Mouse (Mus musculus): ENCODE measurements around the gene Swap70. TPM values are rescaled to one million over a fixed set of nuclear protein-coding genes. Genes with fewer than 3 reads are reported as not detected.
A peak's percentile ranks its signal among the peaks of the same experiment; 100 is the strongest.

The Swap70 gene
- polyA plus RNA-seq, 1 experiment from 2014 or later, result 23.3 TPM

DNA sequence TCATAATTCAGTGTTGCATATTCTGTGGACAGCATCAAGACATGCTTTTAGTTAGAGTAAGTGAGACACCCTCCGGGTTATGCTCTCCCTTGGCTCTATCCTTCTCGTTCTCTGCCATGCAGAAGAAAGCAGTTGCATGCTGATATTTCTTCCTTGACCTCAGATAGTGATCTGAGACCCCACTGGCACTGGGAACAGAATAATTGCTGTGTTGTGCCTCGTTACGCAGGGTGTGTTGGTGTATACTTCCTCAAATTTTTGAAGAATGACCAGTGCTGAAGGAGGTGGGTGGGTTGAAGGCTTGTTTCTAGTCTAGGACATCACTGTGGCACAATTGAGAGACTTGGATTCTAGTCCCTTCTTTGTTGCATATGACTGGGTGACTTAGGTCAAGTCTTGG, 14.6 kb downstream of the Swap70 start:
- Histone ChIP-seq H3K4me3 (replicated peaks; ENCODE audit: low read depth, low read length) (no peak overlapping the region), H3K9ac (ENCODE audit: low read depth, low read length) (no peak overlapping the region), H3K9me3 (replicated peaks; ENCODE audit: low read length) (no peaks in the 10 kb centered on the region), H3K27me3 (ENCODE audit: insufficient read depth, low read length) (no peaks in the 10 kb centered on the region), H3K36me3 (ENCODE audit: insufficient read depth, low read length) (no peaks in the 10 kb centered on the region), H3K4me2 (ENCODE audit: low read length) (no peak overlapping the region), H3K27ac (no peak overlapping the region), H3K4me1 (replicated peaks; ENCODE audit: insufficient read depth, low read length) (peaks cover 8% of the 10 kb centered on the region)
- no peak for TF ChIP-seq CTCF (IDR thresholded peaks at IDR 0.05; ENCODE audit: low read depth)
- WGBS, result 75% methylated on average over 4 of the region's 4 CpGs
- DNase-seq (ENCODE audit: low spot score), result no peak
- ATAC-seq (replicated peaks; ENCODE audit: low FRiP score, low read depth), result no peak

DNA sequence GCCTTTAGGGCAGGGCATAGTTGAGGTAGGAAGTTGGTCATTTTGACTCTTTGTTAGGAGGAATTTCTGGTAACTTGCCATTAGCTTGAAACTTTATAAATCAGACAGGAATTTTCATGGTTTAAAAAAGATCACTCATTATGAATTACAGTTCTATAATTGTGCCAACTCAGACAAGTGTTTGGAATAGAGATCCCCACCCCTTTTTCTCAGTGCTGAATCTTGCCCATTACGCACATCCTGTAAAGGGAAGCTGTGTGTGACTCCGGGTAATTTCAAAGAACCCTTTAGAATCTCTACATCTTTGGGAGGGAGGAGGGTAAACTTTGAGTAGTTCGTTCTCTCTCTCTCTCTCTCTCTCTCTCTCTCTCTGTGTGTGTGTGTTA, 15.9 kb downstream of the Swap70 start:
- Histone ChIP-seq H3K4me3 (replicated peaks; ENCODE audit: low read depth, low read length) (no peak overlapping the region), H3K27ac (peak overlapping the region; percentile 84), H3K9ac (ENCODE audit: low read depth, low read length) (no peak overlapping the region), H3K27me3 (ENCODE audit: insufficient read depth, low read length) (no peaks in the 10 kb centered on the region), H3K4me1 (replicated peaks; ENCODE audit: insufficient read depth, low read length) (peaks cover 8% of the 10 kb centered on the region), H3K9me3 (replicated peaks; ENCODE audit: low read length) (no peaks in the 10 kb centered on the region), H3K36me3 (ENCODE audit: insufficient read depth, low read length) (no peaks in the 10 kb centered on the region), H3K4me2 (ENCODE audit: low read length) (peak overlapping the region; percentile 32)
- no peak for TF ChIP-seq CTCF (IDR thresholded peaks at IDR 0.05; ENCODE audit: low read depth)
- ATAC-seq (replicated peaks; ENCODE audit: low FRiP score, low read depth) (no peak), DNase-seq (ENCODE audit: low spot score) (peak; percentile 73)
- WGBS, result 27% methylated on average over 3 of the region's 3 CpGs

DNA sequence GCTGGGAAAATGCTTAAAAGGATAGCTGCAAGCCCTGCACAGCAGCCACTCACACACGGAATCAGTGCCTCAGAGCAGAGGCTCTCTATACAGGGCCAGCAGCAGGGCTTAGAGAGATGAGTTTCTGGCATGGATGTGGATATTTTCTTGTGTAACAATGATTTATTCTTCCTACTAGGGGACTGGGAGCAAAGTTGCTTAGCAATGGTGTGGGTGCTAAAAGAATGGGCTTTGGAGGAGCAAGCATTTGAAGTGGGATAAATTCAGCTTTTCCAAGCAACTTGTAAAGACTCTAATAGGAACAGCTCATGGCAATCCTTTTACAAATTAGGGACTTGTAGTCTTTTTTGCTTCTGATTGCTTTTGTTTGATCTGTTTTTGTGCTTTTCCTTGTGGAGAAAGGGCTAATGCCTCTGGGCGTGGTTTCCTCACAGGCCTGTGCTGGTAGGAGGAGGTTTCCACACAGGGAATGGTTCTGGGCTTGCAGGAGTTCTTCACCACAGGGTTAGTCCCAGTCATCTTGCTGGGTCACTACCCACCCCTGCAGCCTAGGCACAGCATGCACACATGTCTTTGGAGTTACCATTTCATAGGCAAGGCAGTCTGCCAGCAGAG, 16.4 kb downstream of the Swap70 start:
- no peak; the same call in 1 of the 2 replicates for ATAC-seq (replicated peaks; ENCODE audit: low FRiP score, low read depth)
- no peak for TF ChIP-seq CTCF (IDR thresholded peaks at IDR 0.05; ENCODE audit: low read depth)
- Histone ChIP-seq H3K36me3 (ENCODE audit: insufficient read depth, low read length) (no peaks in the 10 kb centered on the region), H3K4me1 (replicated peaks; ENCODE audit: insufficient read depth, low read length) (peaks cover 8% of the 10 kb centered on the region), H3K27ac (peak overlapping the region; percentile 84), H3K4me2 (ENCODE audit: low read length) (peak overlapping the region; percentile 32), H3K9me3 (replicated peaks; ENCODE audit: low read length) (no peaks in the 10 kb centered on the region), H3K9ac (ENCODE audit: low read depth, low read length) (no peak overlapping the region), H3K27me3 (ENCODE audit: insufficient read depth, low read length) (no peaks in the 10 kb centered on the region), H3K4me3 (replicated peaks; ENCODE audit: low read depth, low read length) (no peak overlapping the region)
- 39% methylated on average over 2 of the region's 2 CpGs for WGBS
- DNase-seq (ENCODE audit: low spot score), result peak; percentile 74

DNA sequence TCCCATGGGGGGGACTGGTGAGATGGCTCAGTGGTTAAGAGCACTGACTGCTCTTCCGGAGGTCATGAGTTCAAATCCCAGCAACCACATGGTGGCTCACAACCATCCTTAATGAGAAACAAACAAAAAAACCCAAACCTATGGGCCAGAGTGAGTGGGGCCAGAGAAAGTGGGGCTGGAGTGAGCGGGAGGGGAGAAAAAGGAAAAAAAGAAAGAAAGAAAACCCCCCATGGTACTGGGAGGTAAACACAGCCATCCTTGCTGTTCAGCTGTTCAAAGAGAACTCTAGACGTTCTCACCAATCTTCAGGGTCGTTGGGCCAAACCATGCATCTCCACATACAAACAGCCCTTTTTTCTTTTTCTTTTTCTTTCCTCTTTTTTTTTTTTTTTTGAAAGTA, 18.1 kb downstream of the Swap70 start:
- H3K4me1 ChIP-seq (replicated peaks; ENCODE audit: insufficient read depth, low read length), result peaks cover 8% of the 10 kb centered on the region
- no peak for TF ChIP-seq CTCF (IDR thresholded peaks at IDR 0.05; ENCODE audit: low read depth)
- ATAC-seq (replicated peaks; ENCODE audit: low FRiP score, low read depth) (no peak), DNase-seq (ENCODE audit: low spot score) (no peak)
- no peak overlapping the region for H3K4me2 ChIP-seq (ENCODE audit: low read length)
- H3K27me3 ChIP-seq (ENCODE audit: insufficient read depth, low read length), result no peaks in the 10 kb centered on the region
- H3K9ac ChIP-seq (ENCODE audit: low read depth, low read length), result no peak overlapping the region
- H3K27ac ChIP-seq, result no peak overlapping the region
- H3K9me3 ChIP-seq (replicated peaks; ENCODE audit: low read length), result no peaks in the 10 kb centered on the region
- no peak overlapping the region for H3K4me3 ChIP-seq (replicated peaks; ENCODE audit: low read depth, low read length)
- H3K36me3 ChIP-seq (ENCODE audit: insufficient read depth, low read length), result no peaks in the 10 kb centered on the region
- 61% methylated on average over 4 of the region's 4 CpGs for WGBS

DNA sequence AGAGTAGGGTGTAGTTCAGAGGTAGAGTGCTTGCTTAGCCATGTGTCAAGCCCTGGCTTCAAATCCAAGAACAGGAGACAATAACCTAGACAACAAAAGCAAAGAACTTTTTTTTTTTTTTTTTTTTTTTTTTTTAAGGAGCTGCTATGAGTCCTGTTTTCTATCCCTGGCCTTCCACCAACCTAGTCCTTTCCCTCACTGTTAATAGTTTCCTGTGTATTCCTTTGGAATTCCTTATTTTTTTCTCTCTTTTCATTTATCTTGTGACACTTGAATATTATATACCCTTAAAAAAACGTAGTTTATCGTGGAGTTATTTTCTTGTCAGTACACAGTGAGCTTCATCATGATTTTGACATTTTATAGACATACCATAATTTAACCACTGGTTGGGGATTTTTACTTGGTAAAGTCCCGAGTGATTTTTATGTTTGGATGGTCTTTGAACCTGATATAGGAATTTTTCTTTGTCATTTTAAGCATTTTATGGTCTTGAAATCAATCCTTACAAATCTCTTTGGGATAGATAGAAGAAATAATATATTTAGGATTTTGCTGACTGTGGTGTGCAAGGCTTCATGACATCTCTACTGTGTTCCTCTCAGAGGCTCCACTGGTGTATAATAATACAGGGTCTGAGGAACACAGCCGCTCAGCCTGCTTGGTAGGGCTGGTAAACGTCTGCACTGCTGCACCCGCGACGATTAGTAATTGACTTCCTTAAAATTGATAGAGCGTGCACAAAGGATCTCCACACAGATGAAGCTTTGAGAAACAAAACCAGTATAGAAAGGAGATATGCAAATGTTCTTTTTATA, 20.2 kb downstream of the Swap70 start:
- DNase-seq (ENCODE audit: low spot score), result no peak
- H3K27ac ChIP-seq, result no peak overlapping the region
- ATAC-seq (replicated peaks; ENCODE audit: low FRiP score, low read depth), result no peak
- no peaks in the 10 kb centered on the region for H3K36me3 ChIP-seq (ENCODE audit: insufficient read depth, low read length)
- TF ChIP-seq CTCF (IDR thresholded peaks at IDR 0.05; ENCODE audit: low read depth), result no peak
- H3K4me3 ChIP-seq (replicated peaks; ENCODE audit: low read depth, low read length), result no peak overlapping the region
- H3K27me3 ChIP-seq (ENCODE audit: insufficient read depth, low read length), result no peaks in the 10 kb centered on the region
- H3K9me3 ChIP-seq (replicated peaks; ENCODE audit: low read length), result no peaks in the 10 kb centered on the region
- H3K9ac ChIP-seq (ENCODE audit: low read depth, low read length), result no peak overlapping the region
- WGBS, result 58% methylated on average over 9 of the region's 9 CpGs
- peaks cover 8% of the 10 kb centered on the region for H3K4me1 ChIP-seq (replicated peaks; ENCODE audit: insufficient read depth, low read length)
- no peak overlapping the region for H3K4me2 ChIP-seq (ENCODE audit: low read length)

DNA sequence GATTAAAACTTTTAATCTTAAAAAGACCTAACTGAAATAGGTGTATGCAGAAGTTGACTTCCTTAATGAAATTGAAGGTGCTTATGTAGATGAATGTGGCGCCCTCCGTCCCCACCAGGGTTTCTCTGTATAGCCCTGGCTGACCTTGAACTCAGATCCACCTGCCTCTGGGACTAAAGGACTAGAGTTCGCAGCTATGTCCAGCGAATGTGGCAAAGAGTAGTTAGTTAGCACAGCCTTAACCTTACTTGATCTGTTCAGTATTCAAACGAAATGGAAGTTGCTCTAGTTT, 20.7 kb downstream of the Swap70 start:
- no peaks in the 10 kb centered on the region for H3K36me3 ChIP-seq (ENCODE audit: insufficient read depth, low read length)
- H3K4me1 ChIP-seq (replicated peaks; ENCODE audit: insufficient read depth, low read length), result peaks cover 8% of the 10 kb centered on the region
- TF ChIP-seq CTCF (IDR thresholded peaks at IDR 0.05; ENCODE audit: low read depth), result no peak
- no peak for DNase-seq (ENCODE audit: low spot score)
- H3K4me3 ChIP-seq (replicated peaks; ENCODE audit: low read depth, low read length), result no peak overlapping the region
- 89% methylated on average over 5 of the region's 5 CpGs for WGBS
- H3K4me2 ChIP-seq (ENCODE audit: low read length), result no peak overlapping the region
- H3K27me3 ChIP-seq (ENCODE audit: insufficient read depth, low read length), result no peaks in the 10 kb centered on the region
- no peak for ATAC-seq (replicated peaks; ENCODE audit: low FRiP score, low read depth)
- no peak overlapping the region for H3K27ac ChIP-seq
- H3K9ac ChIP-seq (ENCODE audit: low read depth, low read length), result no peak overlapping the region
- H3K9me3 ChIP-seq (replicated peaks; ENCODE audit: low read length), result no peaks in the 10 kb centered on the region

All from kidney, postnatal 0 days (tissue).